Mouse (Mus musculus) E14TG2a.4 (cell line): Measurements from ENCODE around the gene Sh3yl1.

Experiments
- CTCF ChIP-seq: conservative IDR thresholded peaks from 2 replicates; pipeline ENCODE4 v1.5.1; 2014; ENCODE audit warnings: low read length
- NANOG ChIP-seq: IDR thresholded peaks from 2 replicates; pipeline ENCODE4 v1.6.1; 2014; ENCODE audit warnings: borderline replicate concordance, low read length, mixed read lengths

- no peak for TF ChIP-seq CTCF
- TF ChIP-seq NANOG: no peak
These were observed 27.4 kb upstream of the Sh3yl1 start, which contains the start of gene Alkal2 for GRCm38 (mm10) chr12:30883986-30884621.
